23 mouse cellular contexts compared by ENCODE assay signal in the genomic region with DNA sequence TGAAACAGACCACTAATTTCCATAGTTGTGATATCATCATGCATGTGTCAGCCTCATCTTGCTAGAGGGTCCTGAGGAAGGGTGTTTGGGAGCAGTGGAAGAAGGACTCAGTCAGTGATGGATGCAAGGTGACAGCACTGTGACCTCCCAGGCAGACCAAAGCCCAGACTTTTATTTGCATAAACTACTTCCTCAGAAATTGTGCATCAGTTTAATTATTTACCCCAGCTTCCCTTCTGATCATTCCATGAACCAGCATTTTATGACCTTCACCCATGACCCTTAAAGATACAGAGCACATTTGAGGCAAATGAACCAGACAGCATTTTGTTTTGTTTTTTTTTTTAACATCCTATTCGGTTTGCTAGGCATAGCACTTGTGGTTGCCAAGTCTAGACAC. TPM values are rescaled to one million over a fixed set of nuclear protein-coding genes. Genes with fewer than 3 reads are reported as not detected.
DNase-seq lines count a peak whose midpoint lies in the region; ATAC-seq and TF ChIP-seq lines count a peak whose summit lies in the region.
"Had no signal": no experiment of that assay in that cellular context is flagged by ENCODE, and none has a peak within 500 bp of the region (broad histone marks: within the 10 kb centered on the region; RNA-seq: fewer than 3 reads in every experiment).

No protein-coding gene starts in this region.

- H3K27me3 ChIP-seq in liver, embryonic 13.5 days, result 0 out of 2 replicates have a peak, but pooled peaks cover 6% of the 10 kb centered on the region
- H3K27me3 ChIP-seq in intestine, embryonic 16.5 days (replicated peaks; ENCODE audit: control insufficient read depth, insufficient read depth, low read length), result no peaks in the 10 kb centered on the region
- H3K27me3 ChIP-seq in forebrain, embryonic 14.5 days (replicated peaks; ENCODE audit: control insufficient read depth, insufficient read depth, low read length), result no peaks in the 10 kb centered on the region
- H3K27me3 ChIP-seq: embryonic facial prominence, embryonic 15.5 days; forebrain, embryonic 15.5 days; hindbrain, embryonic 12.5 days had no signal

- no peak for TF ChIP-seq POLR2A in olfactory bulb, adult 2 months (IDR thresholded peaks at IDR 0.05; ENCODE audit: insufficient read depth, low read depth, low read length)

- no peaks in the 10 kb centered on the region for H3K4me1 ChIP-seq in liver, embryonic 13.5 days (replicated peaks)
- peaks cover 3% of the 10 kb centered on the region; the same call in 1 of the 2 replicates for H3K4me1 ChIP-seq in intestine, embryonic 16.5 days (ENCODE audit: control insufficient read depth, insufficient read depth, low read length)
- no peaks in the 10 kb centered on the region for H3K4me1 ChIP-seq in olfactory bulb, adult 2 months (ENCODE audit: control insufficient read depth, insufficient read depth, low read length)
- H3K4me1 ChIP-seq in forebrain, embryonic 14.5 days (ENCODE audit: control insufficient read depth, insufficient read depth, low read length), result no peaks in the 10 kb centered on the region
- H3K4me1 ChIP-seq: embryonic facial prominence, embryonic 15.5 days; forebrain, embryonic 10.5 days; forebrain, embryonic 15.5 days; heart, embryonic 10.5 days; hindbrain, embryonic 12.5 days had no signal

- H3K36me3 ChIP-seq in liver, embryonic 13.5 days, result no peaks in the 10 kb centered on the region
- H3K36me3 ChIP-seq in intestine, embryonic 16.5 days (ENCODE audit: control insufficient read depth, insufficient read depth, low read length), result no peaks in the 10 kb centered on the region
- H3K36me3 ChIP-seq in forebrain, embryonic 14.5 days (ENCODE audit: control insufficient read depth, insufficient read depth, low read length), result no peaks in the 10 kb centered on the region
- H3K36me3 ChIP-seq: embryonic facial prominence, embryonic 15.5 days; forebrain, embryonic 10.5 days; forebrain, embryonic 15.5 days; heart, embryonic 10.5 days; hindbrain, embryonic 12.5 days had no signal

- no peak for DNase-seq in liver, embryonic 13.5 days
- no peak for DNase-seq in liver
- DNase-seq in forebrain, embryonic 14.5 days (ENCODE audit: low spot score), result no peak
- DNase-seq in thymus, postnatal 36 days, result no peak
- DNase-seq in layer of hippocampus, adult 8-10 months (ENCODE audit: low spot score in 2 of 2), result no peak
- DNase-seq: adrenal gland, adult 8-10 months; adrenal gland, postnatal 36 days; cerebellum, adult 11 months; cerebellum, adult 8-10 months; cerebellum, postnatal 14 days; embryo, embryonic 11 days; gastrocnemius, postnatal 10 days; heart, adult 18-20 months; heart, postnatal 10 days; heart, postnatal 4 days had no signal

- no peak overlapping the region for H3K4me2 ChIP-seq in liver, embryonic 13.5 days
- H3K4me2 ChIP-seq in intestine, embryonic 16.5 days (ENCODE audit: low read depth, low read length), result no peak overlapping the region
- no peak overlapping the region for H3K4me2 ChIP-seq in forebrain, embryonic 14.5 days (ENCODE audit: low read length)
- H3K4me2 ChIP-seq: embryonic facial prominence, embryonic 15.5 days; forebrain, embryonic 15.5 days; hindbrain, embryonic 12.5 days had no signal

- H3K4me3 ChIP-seq in liver, embryonic 13.5 days (replicated peaks), result no peak overlapping the region
- no peak overlapping the region for H3K4me3 ChIP-seq in intestine, embryonic 16.5 days (ENCODE audit: low read length)
- no peak overlapping the region for H3K4me3 ChIP-seq in olfactory bulb, adult 2 months (ENCODE audit: insufficient read depth, low read depth, low read length)
- no peak overlapping the region for H3K4me3 ChIP-seq in forebrain, embryonic 14.5 days (ENCODE audit: low read depth, low read length)
- H3K4me3 ChIP-seq: embryonic facial prominence, embryonic 15.5 days; erythroblast, embryonic 14.5 days; forebrain, embryonic 10.5 days; forebrain, embryonic 15.5 days; heart, embryonic 10.5 days; hindbrain, embryonic 12.5 days had no signal

- no peak for TF ChIP-seq CTCF in olfactory bulb, adult 2 months (IDR thresholded peaks at IDR 0.05; ENCODE audit: insufficient read depth, low read depth, low read length)

- H3K9me3 ChIP-seq in liver, embryonic 13.5 days (replicated peaks), result no peaks in the 10 kb centered on the region
- H3K9me3 ChIP-seq in intestine, embryonic 16.5 days (ENCODE audit: control insufficient read depth, low read length), result no peaks in the 10 kb centered on the region
- H3K9me3 ChIP-seq in forebrain, embryonic 14.5 days (replicated peaks; ENCODE audit: control insufficient read depth, low read length), result no peaks in the 10 kb centered on the region
- H3K9me3 ChIP-seq: embryonic facial prominence, embryonic 15.5 days; forebrain, embryonic 10.5 days; forebrain, embryonic 15.5 days; heart, embryonic 10.5 days; hindbrain, embryonic 12.5 days had no signal

- no peak overlapping the region for H3K27ac ChIP-seq in liver, embryonic 13.5 days
- H3K27ac ChIP-seq in intestine, embryonic 16.5 days (ENCODE audit: low read length), result no peak overlapping the region
- peak overlapping the region; percentile 10; the same call in 1 of the 2 replicates for H3K27ac ChIP-seq in olfactory bulb, adult 2 months (ENCODE audit: insufficient read depth, low read depth, low read length)
- H3K27ac ChIP-seq in forebrain, embryonic 14.5 days (ENCODE audit: low read depth, low read length), result no peak overlapping the region
- H3K27ac ChIP-seq: embryonic facial prominence, embryonic 15.5 days; forebrain, embryonic 10.5 days; forebrain, embryonic 15.5 days; heart, embryonic 10.5 days; hindbrain, embryonic 12.5 days had no signal

- WGBS in liver, embryonic 13.5 days (ENCODE audit: insufficient replicate concordance), result 38% methylated on average over 1 of the region's 1 CpGs
- 33% methylated on average over 1 of the region's 1 CpGs for WGBS in intestine, embryonic 16.5 days
- WGBS in olfactory bulb, adult 2 months, result 24% methylated on average over 1 of the region's 1 CpGs
- WGBS in forebrain, embryonic 14.5 days, result 64% methylated on average over 1 of the region's 1 CpGs

- H3K9ac ChIP-seq in liver, embryonic 13.5 days, result no peak overlapping the region
- H3K9ac ChIP-seq in intestine, embryonic 16.5 days (ENCODE audit: low read depth, low read length), result no peak overlapping the region
- no peak overlapping the region for H3K9ac ChIP-seq in forebrain, embryonic 14.5 days (ENCODE audit: low read length)
- H3K9ac ChIP-seq: embryonic facial prominence, embryonic 15.5 days; forebrain, embryonic 15.5 days; hindbrain, embryonic 12.5 days had no signal

- 0 out of 2 replicates have a peak, but pooled peaks have one; percentile 43 for ATAC-seq in liver, embryonic 13.5 days (ENCODE audit: low read depth)
- ATAC-seq in intestine, embryonic 16.5 days, result peak; percentile 80
- ATAC-seq in forebrain, embryonic 14.5 days, result no peak
- ATAC-seq: forebrain, embryonic 15.5 days had no signal

RNA-seq across cellular contexts. Expression of a gene that starts 9.6 kb away (rescaled TPM):
- 455 and 466 TPM in 2 replicates for polyA plus RNA-seq in liver, embryonic 13.5 days (2015; fragmentation: Nextera tagmentation; extraction: Ambion mirVana)
- polyA plus RNA-seq in intestine, embryonic 16.5 days (2015; fragmentation: Nextera tagmentation; extraction: Ambion mirVana), result 84.7 and 122 TPM in 2 replicates
- polyA plus RNA-seq in olfactory bulb, adult 2 months (2012; ENCODE audit: insufficient read depth, insufficient read length, low replicate concordance, missing spikeins), result not detected in 2 replicates
- polyA plus RNA-seq in forebrain, embryonic 14.5 days (2014; fragmentation: Nextera tagmentation; extraction: Ambion mirVana), result 34.7 and 36.7 TPM in 2 replicates
- total RNA-seq in layer of hippocampus, adult 8-10 months (2022), result 10 to 100 TPM; 80.5 to 97.3 (median 88.5) TPM

RNA-seq across cellular contexts. Expression of a gene that starts 38.4 kb away (rescaled TPM):
- polyA plus RNA-seq in liver, embryonic 13.5 days (2015; fragmentation: Nextera tagmentation; extraction: Ambion mirVana), result 52.7 and 65.0 TPM in 2 replicates
- 62.6 and 69.2 TPM in 2 replicates for polyA plus RNA-seq in intestine, embryonic 16.5 days (2015; fragmentation: Nextera tagmentation; extraction: Ambion mirVana)
- not detected in 2 replicates for polyA plus RNA-seq in olfactory bulb, adult 2 months (2012; ENCODE audit: insufficient read depth, insufficient read length, low replicate concordance, missing spikeins)
- 60.5 and 61.0 TPM in 2 replicates for polyA plus RNA-seq in forebrain, embryonic 14.5 days (2014; fragmentation: Nextera tagmentation; extraction: Ambion mirVana)
- 10 to 100 TPM; 29.5 to 32.2 (median 31.1) TPM for total RNA-seq in layer of hippocampus, adult 8-10 months (2022)

RNA-seq across cellular contexts. Expression of a gene that starts 58.2 kb away (rescaled TPM):
- 5.0 and 5.5 TPM in 2 replicates for polyA plus RNA-seq in liver, embryonic 13.5 days (2015; fragmentation: Nextera tagmentation; extraction: Ambion mirVana)
- 23.7 and 27.2 TPM in 2 replicates for polyA plus RNA-seq in intestine, embryonic 16.5 days (2015; fragmentation: Nextera tagmentation; extraction: Ambion mirVana)
- not detected in 2 replicates for polyA plus RNA-seq in olfactory bulb, adult 2 months (2012; ENCODE audit: insufficient read depth, insufficient read length, low replicate concordance, missing spikeins)
- polyA plus RNA-seq in forebrain, embryonic 14.5 days (2014; fragmentation: Nextera tagmentation; extraction: Ambion mirVana), result 4.2 and 6.8 TPM in 2 replicates
- 10 to 100 TPM in 2 of 4 experiments, 1 to 10 TPM in 2; 8.3 to 11.7 (median 10.1) TPM for total RNA-seq in layer of hippocampus, adult 8-10 months (2022)
- polyA plus RNA-seq: erythroblast, embryonic 14.5 days had no signal

Comparison
In these comparisons a context has a peak if more than half of its experiments do, and no peak if none do; other contexts are left out.
1. RNA of a gene that starts 9.6 kb away (polyA plus RNA-seq): 455 to 466 TPM in liver, embryonic 13.5 days, 84.7 to 122 TPM in intestine, embryonic 16.5 days and 34.7 to 36.7 TPM in forebrain, embryonic 14.5 days; not detected in olfactory bulb, adult 2 months; every median in the first group is over 10 times any median in the second.
2. RNA of a gene that starts 38.4 kb away (polyA plus RNA-seq): 62.6 to 69.2 TPM in intestine, embryonic 16.5 days, 60.5 to 61.0 TPM in forebrain, embryonic 14.5 days and 52.7 to 65.0 TPM in liver, embryonic 13.5 days; not detected in olfactory bulb, adult 2 months; every median in the first group is over 10 times any median in the second.